Mouse (Mus musculus) spleen, adult 18-20 months (tissue): ENCODE data around the gene 1700001O22Rik.
A peak's percentile ranks its signal among the peaks of the same experiment; 100 is the strongest.

Experiments
- DNase-seq, 2 experiments: peaks; one replicate each; pipeline ENCODE4 v3.0.0; 2022; ENCODE audit warnings: mixed read lengths in 2 of 2

The 1700001O22Rik gene

DNA sequence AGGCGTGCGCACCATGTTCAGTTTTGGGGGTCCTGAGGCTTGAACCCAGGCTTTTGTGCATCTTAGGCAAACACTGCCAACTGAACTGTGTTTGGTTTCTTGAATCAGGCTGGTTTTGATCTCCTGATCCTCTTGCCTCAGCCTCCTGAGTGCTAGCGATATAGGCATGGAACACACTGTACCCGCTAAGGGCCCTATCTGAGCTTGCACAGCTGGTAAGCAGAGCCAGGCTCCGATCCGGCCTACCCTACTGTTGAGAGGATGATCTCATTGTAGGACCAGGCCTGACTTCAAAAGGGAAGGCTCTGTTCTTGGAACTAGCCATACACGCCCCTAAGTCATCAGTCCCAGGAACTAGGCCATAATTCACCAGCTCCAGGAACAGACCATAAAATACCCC lies 7.1 kb upstream of the 1700001O22Rik start:
- DNase-seq, result no peak

- DNase-seq, result no peak
These were observed 6.0 kb upstream of the 1700001O22Rik start for GRCm38 (mm10) chr2:30809503-30809902.

- DNase-seq, result no peak
These were observed 4.8 kb upstream of the 1700001O22Rik start for GRCm38 (mm10) chr2:30808296-30808655.

DNA sequence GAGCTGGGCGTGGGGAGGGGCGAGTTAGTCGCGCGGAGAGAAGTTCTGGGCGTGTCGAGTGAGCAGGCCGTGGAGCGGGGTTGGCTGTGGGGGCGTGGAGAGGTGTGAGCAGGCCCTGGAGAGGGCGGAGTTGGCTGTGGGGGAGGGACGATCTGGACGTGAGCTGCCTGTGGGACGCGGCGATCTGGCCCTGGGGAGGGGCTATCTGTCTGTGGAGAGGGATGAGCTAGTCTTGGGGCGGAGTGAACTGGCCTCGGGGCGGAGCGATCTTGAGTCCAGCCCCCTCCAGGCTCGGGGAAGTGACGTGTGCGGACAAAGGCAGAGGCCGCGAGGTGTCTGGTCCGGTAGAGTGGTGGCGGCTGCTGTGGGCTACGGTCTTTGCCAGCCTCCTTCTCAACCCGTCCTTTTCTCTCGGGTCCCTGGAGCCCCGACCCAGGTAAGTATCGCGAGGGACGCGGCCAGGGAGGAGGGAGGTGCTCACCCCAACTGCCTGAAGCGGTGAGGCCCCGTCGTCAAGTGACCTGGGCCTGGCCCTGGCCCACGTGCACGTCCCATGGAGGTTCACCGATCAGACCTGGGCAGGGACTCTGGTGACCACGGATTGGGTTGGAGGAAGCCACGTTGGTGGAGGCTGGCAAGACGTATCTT lies 4.3 kb upstream of the 1700001O22Rik start, which contains the start of gene Ntmt1:
Ntmt1 (plus strand) TSS at position 179 of the 648 bp plus-strand sequence.
- peak; percentile 98 to 100 for DNase-seq

DNA sequence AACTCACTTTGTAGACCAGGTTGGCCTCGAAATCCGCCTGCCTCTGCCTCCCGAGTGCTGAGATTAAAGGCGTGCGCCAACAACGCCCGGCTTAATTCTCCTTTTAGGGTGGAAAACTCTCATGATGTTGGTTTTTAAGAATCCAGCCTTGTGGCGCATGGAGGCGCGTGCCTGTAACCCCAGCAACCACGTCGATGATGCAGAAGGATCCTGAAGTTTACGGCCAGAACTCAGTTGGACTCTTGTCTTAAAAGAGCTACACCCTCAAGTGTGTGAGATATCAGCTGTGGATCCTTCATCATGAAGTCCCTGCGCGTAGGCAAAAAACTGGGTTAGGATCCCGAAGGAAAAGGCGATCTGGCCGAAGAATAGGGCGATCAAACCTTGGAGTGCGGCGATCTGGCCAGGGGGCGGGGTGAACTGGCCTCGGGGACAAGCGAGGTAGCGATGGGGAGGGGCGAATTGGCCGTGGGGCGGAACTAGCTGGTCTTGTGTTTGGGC lies 3.7 kb upstream of the 1700001O22Rik start:
- DNase-seq, result no peak

GRCm38 (mm10) chr2:30805983-30806382 lies 2.5 kb upstream of the 1700001O22Rik start:
- no peak for DNase-seq

DNA sequence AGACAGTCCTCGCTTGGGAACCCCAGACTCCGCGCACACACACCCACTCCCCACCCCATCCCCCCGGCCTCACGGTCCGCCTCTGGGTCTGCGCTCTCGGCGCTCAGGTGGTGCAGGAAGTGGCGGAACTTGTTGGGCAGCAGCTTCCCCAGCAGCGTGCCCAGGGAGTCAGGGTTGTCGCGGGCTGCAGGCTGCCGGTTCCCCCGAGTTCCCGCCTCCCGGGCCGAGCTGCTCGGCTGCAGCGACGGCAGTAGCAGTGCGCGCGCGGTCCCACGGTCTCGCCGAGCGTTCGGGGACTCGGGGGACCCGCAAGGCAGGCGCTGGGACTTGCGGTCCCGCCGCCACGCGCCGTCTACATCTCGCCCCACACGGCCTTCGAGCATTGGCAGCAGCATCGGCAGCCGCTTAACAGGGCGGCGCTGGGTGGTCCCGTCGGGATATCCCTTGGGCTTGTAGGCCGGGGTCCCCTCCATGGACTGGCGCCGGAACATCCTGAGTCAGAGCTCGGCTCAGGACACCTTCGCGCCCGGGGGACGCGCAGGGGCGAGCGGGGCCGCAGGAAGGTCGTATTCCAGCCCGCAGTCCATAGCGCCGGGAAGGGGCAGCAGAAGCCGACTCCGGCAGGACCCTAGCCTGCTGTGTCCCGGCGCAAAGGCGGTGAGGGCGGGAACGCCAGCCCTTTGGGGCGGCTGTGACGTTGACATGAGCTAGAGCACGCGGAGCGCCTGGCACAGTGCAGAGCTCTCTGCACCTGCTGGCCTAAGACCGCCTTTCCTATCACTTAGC lies 2.2 kb downstream of the 1700001O22Rik start:
- peak in 1 of 2 experiments; percentile 28 for DNase-seq

DNA sequence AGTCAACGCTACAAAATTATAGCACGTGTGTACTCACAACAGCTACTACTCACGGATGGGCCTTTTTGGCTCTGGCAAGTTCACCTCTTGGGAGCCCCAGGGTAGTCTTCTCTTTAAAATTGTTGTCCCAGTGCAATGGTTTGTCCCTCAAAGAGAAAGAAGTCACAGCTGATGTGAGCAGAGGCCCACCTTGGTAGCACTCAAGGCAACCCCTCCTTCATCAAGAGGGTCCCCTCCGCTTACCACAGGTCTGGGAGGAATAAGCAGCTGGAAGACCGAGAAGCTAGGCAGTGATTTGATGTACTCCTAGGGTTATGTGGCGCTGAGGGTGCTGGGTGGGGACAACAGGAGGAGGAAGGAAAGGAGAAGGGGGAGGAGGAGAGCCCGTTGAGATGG lies 2.8 kb downstream of the 1700001O22Rik start:
- DNase-seq, result no peak

DNA sequence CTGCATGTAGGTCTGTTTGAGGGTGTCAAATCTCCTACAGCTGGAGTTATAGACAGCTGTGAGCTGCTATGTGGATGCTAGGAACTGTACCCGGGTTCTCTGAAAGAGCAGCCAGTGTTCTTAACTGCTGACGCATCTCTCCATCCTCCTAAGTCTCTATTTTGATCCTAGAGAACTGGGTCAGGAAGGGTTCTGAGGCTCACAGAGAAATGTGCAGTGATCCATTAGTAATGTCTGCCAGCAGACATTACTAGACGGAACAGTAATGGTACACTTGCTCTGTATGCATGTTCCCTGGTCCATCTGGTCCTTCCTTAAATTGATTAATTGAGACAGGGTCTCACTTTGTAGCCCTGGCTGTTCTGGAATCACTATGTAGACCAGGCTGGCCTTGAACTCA lies 4.0 kb downstream of the 1700001O22Rik start:
- DNase-seq, result no peak

DNA sequence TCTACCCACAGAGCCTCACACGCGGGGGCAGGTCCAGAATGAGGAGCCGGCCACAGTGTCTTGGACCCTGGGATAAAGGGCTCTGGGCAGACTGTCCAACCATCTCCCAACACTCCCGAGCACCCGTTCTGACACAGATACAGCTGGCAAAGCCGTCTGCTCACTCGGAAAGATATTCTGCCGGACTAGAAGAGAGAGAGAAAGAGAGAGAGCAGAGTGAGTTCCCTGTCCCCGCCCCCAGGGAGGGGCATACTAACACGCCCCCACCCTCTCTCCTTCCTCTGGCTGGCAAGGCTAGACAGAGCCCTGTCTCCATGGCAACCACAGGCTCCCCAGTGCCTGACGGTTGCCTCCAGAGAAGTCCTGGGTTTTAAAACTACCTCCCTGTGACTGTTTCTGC lies 7.1 kb downstream of the 1700001O22Rik start:
- peak; percentile 55 to 62 for DNase-seq

GRCm38 (mm10) chr2:30795889-30796275 lies 7.6 kb downstream of the 1700001O22Rik start:
- DNase-seq, result no peak

DNA sequence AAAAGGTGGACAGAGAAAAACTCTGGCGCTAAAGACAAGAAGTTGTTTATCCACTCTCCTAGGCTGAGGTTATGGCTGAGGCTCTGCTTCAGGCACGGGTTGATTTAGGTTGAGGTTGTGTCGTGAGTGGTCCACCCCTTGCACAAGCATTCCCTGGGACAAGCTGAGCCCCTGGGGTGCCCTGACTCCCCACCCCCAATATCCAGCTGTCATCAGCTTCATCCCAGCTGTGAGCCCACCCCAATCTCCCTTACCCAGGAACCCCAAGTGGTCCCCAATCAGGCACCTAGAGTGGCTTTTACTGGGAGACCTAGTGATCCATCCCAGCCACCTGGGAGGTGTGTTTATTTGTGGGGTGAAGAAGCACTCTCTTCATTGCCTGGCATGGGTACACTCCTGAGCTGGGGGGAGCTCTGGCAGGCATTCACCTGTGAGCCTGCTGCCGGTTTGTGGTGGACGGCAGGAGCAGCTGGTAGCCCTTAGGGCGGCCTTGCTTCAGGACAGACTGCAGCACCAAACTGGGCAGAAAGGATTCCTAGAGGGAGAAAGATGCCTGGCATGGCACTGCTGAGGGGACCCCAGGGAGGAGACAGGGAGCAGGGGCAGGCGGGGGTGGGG lies 8.1 kb downstream of the 1700001O22Rik start:
- DNase-seq, result no peak

DNA sequence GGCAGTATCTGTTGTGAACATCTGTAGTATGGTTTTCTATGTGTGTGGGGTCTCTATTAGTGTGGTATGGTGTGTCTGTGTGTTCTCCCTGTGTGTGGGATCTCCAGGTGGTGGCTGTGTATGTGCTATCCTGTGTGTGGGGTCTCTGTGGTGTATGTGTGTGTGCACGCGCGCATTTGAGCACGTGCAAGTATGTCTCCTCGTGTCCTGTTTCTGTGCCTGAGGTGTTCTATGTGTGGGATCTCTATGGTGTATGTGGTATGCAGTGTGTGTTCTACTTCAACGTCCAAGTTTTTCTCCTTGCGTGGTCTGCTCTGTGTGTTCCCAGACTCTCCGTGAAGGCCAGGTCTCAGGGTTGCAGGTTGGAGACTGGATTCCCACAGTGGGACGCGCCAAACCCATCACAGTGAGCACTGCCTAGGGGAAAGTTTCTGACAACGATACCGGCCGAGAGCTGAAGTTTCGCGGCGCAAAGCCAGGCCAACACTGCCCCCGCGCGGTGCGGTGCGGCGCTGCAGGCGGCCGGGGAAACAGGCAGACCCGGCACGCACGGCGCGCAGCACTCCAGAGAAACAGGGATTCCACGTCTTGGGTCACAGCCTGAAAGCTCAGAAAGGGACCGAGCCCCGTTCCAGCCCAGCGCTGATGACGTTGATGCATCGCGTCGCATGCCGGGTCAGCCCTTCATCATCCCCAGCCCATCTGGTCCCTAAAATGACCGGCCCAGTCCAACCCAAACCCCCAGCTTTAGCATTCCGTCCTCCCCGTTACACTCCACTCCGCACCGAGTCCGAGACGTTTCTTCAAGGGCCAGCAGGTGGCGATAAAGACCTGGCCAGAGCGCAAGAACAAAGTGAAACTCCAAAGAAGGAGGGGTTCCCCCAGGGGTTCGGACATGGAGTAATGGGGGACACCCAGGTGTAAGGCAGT lies 9.0 kb downstream of the 1700001O22Rik start:
- peak; percentile 81 to 97 for DNase-seq

GRCm38 (mm10) chr2:30792061-30792460 lies 11.4 kb downstream of the 1700001O22Rik start:
- DNase-seq, result no peak

DNA sequence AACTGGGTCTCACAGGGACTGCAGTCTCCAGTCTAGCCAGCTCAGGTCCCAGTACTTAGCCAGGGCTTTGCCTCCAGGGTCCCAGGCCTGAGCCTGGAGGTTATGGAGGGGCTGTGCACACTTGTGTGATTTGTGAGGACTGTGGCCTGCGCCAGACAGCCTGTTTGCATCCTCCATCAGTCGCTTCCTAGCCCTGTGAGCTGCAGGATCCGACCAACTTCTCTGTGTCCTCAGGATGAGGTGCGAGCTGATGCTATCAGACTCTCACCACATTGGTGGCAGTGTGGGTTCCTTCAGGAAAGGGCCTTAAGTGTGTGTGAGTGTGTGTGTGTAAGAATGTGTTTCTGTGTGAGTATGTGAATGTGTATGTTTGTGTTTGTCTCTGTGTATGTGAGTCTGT lies 16.0 kb downstream of the 1700001O22Rik start:
- no peak for DNase-seq

DNA sequence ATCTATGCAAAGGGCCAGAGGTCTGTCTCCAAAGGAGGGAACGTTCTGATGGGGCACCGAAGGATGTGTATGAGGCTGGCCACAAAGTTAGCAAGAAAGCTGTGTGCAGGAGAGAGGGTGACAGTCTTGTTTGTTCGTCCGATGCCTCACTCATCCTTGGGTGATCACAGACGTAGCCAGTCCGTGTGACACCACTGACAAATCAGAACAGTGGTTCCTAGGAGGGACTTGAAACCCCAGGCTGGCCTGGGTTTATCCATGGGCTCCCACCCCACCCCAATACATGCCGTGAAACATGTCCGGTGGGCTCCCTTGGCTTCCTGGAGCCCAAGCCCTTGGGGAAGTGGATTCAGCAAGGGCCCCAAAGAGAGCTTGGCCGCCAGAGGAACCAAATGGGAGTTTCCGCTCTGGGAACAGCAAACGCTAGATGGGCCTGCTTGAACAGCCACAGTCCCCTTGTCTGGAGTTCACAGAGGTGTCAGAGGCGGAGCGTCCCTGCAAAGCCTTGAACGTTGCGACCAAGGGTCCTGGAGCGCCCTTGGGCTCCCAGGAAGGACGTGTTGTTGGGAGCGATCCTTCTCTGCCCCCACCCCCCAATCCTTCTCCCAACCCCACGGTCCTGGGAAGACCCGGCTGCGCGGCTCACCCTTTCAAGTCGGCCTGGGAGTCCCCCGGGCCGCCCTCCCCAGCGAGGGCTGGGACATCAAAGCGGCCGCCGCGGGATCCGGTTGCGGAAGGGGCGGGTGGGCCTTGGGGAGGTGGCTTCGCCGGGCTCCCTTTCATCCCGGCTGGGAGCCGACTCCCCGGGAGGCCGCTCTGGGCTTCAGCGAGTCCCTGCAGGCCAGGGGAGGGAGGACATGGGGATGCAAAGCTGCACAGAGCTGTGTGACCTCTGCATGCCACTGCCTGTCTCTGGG lies 19.1 kb downstream of the 1700001O22Rik start:
- no peak for DNase-seq

GRCm38 (mm10) chr2:30783346-30783745 lies 20.1 kb downstream of the 1700001O22Rik start:
- peak in 1 of 2 experiments; percentile 15 for DNase-seq

GRCm38 (mm10) chr2:30782312-30783290 lies 20.9 kb downstream of the 1700001O22Rik start:
- DNase-seq, result no peak

DNA sequence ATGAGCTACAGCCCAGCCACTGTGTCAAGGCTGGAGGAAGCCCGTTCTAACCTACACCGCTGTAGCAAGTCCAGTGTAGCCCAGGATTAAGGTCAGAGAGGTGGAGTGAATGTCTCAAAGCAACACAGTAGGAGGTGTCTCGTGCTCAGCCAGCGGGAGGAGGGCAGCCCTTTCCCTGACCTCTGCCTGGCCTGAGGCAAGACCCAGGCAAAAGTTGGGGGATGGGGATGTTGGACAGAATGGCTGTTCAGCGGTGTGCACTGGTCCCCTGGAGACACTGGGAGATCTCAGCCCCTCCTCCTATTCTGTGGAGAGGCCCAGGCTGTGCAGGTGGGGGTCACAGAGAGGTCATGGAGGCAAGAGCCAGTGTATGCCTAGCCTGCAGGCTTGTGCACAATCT lies 24.2 kb downstream of the 1700001O22Rik start:
- DNase-seq, result no peak

- DNase-seq, result no peak
These were observed 25.2 kb downstream of the 1700001O22Rik start for GRCm38 (mm10) chr2:30778235-30778634.
